Mouse (Mus musculus) bone marrow, adult 2 months (tissue): ENCODE data around the gene Syce2.

Experiments
- CTCF ChIP-seq: fragments of 200-500 bp; IDR thresholded peaks from 2 replicates; pipeline ENCODE4 v1.5.1; 2011; ENCODE audit warnings: low read length, control low read depth; ENCODE audit not compliant: control insufficient read depth, insufficient read depth
- POLR2A ChIP-seq: fragments of 200-500 bp; IDR thresholded peaks from 2 replicates; pipeline ENCODE4 v1.6.1; 2011; ENCODE audit warnings: low read depth, mild to moderate bottlenecking, control low read depth, low read length, borderline replicate concordance; ENCODE audit not compliant: control insufficient read depth

DNA sequence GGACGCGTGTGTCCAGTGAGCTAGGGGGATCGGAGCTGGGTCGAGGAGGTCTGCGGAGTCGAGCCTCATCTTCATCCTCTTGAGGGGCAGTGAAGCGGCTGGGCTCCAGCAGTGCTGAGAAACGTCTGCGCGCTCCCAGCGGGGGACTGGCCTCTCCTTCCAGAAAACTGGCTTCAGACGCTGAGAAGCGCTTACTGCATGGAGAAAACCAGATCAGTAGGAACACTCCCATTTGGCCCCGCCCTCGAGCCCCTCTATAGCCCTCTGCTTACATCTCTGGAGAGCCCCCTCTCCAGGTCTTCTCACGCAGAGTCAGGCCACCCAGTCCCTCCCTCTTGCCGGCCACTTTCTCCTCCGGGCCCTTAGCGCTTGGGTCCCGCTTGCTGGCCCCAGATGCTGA lies 45.9 kb downstream of the Syce2 start:
- TF ChIP-seq CTCF = no peak
- TF ChIP-seq POLR2A = no peak
